In the genomic region with DNA sequence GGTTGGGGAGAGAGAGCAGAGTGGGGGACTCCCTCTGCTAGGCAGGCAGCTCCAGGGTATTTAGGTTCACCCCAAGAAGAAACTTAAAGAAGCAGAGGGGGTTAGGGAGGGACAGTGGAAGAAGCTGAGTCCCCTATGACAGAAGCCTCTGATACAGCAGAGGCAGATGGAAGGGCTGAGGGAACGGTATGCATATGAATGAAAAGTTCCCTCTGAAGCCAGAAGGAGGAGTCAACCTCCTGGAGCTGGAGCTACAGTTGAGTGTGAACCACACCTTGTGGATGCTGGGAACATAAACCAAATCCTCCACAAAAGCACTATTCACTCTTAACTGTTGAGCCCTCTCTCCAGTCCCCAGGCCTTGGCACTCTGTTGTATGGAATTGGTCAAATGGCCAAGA, we compare ENCODE assay signal across 18 mouse cellular contexts.
"Had no signal": no experiment of that assay in that cellular context is flagged by ENCODE, and none has a peak within 500 bp of the region (broad histone marks: within the 10 kb centered on the region; RNA-seq: fewer than 3 reads in every experiment).

No protein-coding gene starts in this region.

- H3K36me3 ChIP-seq: lung, embryonic 15.5 days; midbrain, embryonic 10.5 days; midbrain, embryonic 12.5 days; neural tube, embryonic 13.5 days; neural tube, embryonic 15.5 days had no signal

- H3K9me3 ChIP-seq: lung, embryonic 15.5 days; midbrain, embryonic 10.5 days; midbrain, embryonic 12.5 days; neural tube, embryonic 13.5 days; neural tube, embryonic 15.5 days had no signal

- H3K4me1 ChIP-seq: lung, embryonic 15.5 days; midbrain, embryonic 12.5 days; neural tube, embryonic 13.5 days; neural tube, embryonic 15.5 days had no signal

- DNase-seq: liver, postnatal 0 days; lung, adult 2 months; lung, postnatal 4 days; midbrain, embryonic 14.5 days; retina, postnatal 1 day; right cerebral cortex, adult 18-20 months; right cerebral cortex, postnatal 25 days; right cerebral cortex, postnatal 4 days; spleen, adult 18-20 months; thymus, adult 2 months; thymus, postnatal 25 days; thymus, postnatal 4 days had no signal

- H3K27ac ChIP-seq: lung, embryonic 15.5 days; midbrain, embryonic 10.5 days; midbrain, embryonic 12.5 days; neural tube, embryonic 13.5 days; neural tube, embryonic 15.5 days had no signal

- H3K4me3 ChIP-seq: lung, embryonic 15.5 days; midbrain, embryonic 10.5 days; midbrain, embryonic 12.5 days; myocyte; neural tube, embryonic 13.5 days; neural tube, embryonic 15.5 days had no signal

- H3K9ac ChIP-seq: liver, postnatal 0 days; lung, embryonic 15.5 days; midbrain, embryonic 12.5 days; neural tube, embryonic 13.5 days; neural tube, embryonic 15.5 days had no signal
